Mouse (Mus musculus) cerebellum, adult 9-11 months (tissue): Measurements from ENCODE around the gene Mypop.

Experiments
- DNase-seq: peaks from one replicate; pipeline ENCODE4 v3.0.0; 2022

Mypop gene

DNA sequence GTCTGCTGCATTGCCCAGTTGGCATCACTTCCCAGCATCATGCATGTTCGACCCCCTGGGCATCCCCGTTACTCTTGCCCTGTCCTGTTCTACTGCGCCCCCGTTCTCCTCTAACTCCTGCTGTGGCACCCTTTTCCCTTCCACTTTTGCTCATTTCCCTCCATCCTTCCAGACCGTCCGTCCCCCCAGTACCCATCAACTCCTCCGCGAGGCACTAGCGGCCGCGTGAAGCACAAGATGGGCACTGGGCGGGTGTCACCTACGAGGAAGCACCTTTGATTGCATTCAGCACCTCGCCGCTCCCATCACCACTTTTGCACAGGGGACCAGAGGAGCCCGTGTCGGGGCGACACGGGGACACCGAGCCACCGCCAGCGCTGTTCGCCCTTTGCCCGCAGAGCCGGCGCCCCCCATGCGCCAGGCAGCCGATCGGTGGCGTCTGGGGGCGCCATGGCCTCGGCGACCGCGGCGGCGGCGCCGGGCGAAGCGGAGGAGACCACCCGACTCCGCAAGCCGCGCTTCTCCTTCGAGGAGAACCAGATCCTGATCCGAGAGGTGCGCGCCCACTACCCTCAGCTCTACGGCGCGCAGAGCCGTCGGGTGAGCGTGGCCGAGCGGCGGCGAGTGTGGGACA, 732 bp downstream of the Mypop start:
- peak; percentile 84 for DNase-seq

GRCm38 (mm10) chr7:18992294-18992675, 1.2 kb downstream of the Mypop start:
- peak; percentile 70 for DNase-seq

GRCm38 (mm10) chr7:18993036-18993435, 2.0 kb downstream of the Mypop start:
- peak; percentile 43 for DNase-seq

GRCm38 (mm10) chr7:18998835-18999234, 7.8 kb downstream of the Mypop start:
- DNase-seq = peak; percentile 32

DNA sequence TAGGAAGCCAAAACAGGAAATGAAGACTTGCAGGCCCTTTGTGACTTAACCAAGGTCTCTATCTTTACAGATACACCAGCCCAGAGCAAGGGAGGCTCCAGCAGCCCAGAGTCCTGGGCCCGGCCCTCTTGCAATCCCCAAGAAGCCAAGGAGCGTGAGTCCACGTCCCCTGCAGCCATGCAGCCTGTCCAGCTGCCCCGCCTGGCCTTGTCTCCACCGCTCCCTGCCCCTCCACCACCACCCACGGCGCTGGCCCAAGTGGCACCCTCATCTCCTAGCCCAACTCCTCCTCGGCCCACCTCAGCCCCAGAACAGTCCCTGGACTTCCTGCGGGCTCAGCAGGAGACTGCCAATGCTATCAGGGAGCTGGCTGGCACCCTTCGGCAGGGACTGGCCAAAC, 9.4 kb downstream of the Mypop start:
- DNase-seq = peak; percentile 63

DNA sequence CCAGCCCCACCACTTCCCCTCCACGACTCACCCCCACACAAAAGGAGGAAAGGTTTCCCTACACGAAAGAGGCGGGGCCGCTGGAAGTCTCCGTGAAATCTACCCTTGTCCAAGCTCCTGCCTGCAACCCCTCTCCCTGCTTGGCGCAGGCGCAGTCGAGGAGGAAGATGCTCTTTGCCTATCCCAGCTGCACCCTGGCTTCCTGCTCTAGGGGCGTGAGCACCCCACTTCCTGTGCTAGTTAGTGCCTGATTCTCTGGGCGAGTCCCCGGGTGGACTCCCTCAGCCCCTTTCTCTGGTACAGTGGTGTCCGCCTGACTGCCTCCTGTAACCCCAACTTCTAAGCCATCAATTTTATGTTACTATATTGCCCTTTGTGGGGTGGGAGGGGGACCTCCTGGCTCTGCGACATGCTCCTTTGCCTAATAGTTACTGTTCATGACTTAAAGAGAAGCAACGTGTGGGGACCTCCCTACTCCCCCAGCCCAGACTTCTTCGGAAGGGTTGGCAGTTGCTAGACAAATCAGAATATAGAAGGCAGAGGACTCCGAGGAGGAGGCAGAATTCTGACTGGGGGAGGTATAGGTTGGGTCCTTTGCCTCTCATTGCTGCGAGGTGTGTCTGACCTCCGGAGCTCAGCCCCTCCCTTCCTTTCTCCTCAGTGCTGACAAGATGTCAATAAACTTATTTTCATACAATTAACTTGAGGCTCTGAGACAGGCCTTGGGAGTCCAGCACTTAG, 10.2 kb downstream of the Mypop start:
- peak; percentile 73 for DNase-seq

DNA sequence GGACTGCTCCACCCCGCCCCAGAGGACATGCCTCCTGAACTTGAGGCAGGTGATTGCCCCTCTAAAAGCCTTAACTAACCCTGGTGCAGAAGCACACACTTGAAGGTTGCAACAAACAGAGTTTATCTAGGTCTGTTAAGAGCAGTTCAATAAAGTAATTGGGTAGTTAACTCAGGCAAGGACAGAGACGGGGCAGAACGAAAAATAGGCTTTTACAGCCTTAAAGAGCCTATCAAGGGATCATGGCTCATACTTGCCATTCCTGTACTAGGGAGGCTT, 10.7 kb downstream of the Mypop start:
- DNase-seq = no peak

GRCm38 (mm10) chr7:19002115-19002514, 11.1 kb downstream of the Mypop start:
- DNase-seq = peak; percentile 62

DNA sequence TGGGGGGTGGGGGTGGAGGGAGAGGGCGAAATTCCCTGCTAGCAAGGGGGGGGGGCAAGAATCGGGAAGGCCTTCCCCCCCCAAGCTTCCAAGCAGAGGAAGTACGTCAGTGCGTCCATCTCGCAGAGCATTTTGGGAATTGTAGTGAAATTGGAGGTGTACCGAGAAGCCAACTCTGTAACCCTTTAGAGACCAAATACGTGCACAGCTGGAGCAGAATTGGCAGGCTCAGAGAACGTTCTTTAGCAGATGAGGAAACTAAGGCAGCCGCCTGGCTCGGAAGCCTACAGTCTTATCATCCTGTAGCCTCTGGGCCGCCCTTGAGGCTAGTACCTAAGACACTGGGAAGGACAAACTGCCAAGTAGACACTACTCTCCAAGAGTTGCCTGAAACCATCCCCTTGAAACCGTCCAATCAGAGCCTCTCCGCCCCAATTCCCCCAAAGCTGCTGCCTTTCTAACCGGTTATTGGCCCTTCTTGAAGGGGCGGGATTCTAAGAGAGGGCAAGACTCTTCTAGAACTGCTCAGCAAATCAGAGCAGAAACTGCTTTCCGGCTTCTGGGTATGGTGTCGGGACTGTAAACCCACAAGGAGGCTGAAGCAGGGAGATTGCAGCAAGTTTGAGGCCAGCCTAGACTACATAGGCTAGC, 11.9 kb downstream of the Mypop start:
- peak; percentile 88 for DNase-seq

GRCm38 (mm10) chr7:19003902-19004630, 13.0 kb downstream of the Mypop start, which contains the start of gene Irf2bp1:
Irf2bp1 (plus strand) TSS chr7:19004044.
- peak; percentile 97 for DNase-seq

DNA sequence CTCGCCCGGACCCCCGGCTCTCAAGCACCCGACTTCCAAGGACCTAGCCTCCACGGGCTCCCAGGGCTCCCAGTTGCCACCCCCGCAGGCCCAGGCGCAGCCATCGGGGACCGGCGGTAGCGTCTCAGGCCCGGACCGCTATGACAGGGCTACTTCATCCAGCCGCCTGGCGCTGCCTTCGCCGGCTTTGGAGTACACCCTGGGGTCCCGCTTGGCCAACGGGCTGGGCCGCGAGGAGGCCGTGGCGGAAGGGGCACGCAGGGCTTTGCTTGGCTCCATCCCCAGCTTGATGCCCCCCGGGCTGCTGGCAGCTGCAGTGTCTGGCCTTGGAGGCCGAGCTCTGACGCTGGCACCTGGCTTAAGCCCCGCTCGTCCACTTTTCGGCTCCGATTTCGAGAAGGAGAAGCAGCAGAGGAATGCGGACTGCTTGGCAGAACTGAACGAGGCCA, 13.6 kb downstream of the Mypop start:
- DNase-seq = no peak

DNA sequence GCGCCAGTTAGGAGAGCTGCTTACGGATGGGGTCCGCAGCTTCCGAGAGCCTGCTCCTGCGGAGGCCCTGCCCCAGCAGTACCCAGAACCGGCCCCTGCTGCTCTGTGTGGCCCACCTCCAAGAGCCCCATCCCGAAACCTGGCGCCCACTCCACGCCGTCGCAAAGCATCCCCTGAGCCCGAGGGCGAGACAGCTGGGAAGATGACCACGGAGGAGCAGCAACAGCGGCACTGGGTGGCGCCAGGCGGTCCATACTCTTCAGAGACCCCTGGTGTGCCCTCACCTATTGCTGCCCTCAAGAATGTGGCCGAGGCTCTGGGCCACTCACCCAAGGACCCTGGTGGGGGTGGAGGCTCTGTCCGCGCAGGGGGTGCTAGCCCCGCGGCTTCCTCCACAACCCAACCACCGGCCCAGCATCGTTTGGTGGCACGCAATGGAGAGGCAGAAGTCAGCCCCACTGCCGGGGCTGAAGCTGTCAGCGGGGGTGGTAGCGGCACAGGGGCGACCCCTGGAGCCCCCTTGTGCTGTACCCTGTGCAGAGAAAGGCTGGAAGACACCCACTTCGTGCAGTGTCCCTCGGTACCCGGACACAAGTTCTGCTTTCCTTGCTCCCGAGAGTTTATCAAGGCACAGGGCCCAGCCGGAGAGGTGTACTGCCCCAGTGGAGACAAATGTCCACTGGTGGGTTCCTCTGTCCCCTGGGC, 14.5 kb downstream of the Mypop start:
- DNase-seq = peak; percentile 81

DNA sequence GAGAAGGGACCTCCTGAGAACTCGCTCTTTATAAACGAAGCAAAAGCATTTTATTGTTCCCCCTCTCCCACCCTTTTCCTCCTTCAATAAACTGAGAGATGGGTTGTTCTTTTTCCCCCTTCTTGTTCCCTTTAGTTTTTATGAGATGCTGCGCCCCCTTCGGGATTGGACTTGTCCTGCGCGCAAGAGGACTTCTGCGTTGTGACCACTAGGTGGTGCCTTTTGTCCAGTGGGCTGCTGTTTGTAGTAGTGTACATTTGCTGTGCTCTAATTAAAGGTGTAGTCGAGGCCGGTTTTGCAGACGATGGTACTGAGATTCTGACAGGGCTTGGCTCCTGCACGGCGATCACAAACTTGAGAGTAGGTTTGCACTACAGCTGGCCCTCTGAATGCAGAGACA, 15.4 kb downstream of the Mypop start:
- peak; percentile 84 for DNase-seq

- peak; percentile 65 for DNase-seq
Observed at GRCm38 (mm10) chr7:19007026-19007977, 16.3 kb downstream of the Mypop start.

DNA sequence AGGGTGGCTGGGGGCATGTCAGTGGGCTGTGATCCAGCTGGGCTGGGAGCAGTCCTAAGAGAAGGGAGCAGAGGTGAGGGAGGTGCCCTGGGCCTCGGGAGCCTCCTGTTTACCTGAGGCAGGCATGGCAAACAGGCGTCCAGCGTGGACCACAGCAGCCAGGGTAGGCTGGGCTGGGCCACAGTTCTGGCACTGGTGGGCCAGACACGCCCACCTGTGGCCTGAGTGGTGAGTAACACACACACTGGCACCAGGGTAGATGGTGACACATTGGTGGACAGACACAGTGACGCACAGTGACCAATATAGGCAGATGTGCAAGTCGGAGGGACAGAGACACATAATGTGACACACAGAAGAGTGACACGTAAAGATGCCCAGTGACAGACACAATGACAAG, 19.5 kb downstream of the Mypop start:
- DNase-seq = peak; percentile 53

- DNase-seq = peak; percentile 61
Observed at GRCm38 (mm10) chr7:19012025-19012621, 21.1 kb downstream of the Mypop start.

- DNase-seq = peak; percentile 36
Observed at GRCm38 (mm10) chr7:19012882-19013281, 21.8 kb downstream of the Mypop start.

DNA sequence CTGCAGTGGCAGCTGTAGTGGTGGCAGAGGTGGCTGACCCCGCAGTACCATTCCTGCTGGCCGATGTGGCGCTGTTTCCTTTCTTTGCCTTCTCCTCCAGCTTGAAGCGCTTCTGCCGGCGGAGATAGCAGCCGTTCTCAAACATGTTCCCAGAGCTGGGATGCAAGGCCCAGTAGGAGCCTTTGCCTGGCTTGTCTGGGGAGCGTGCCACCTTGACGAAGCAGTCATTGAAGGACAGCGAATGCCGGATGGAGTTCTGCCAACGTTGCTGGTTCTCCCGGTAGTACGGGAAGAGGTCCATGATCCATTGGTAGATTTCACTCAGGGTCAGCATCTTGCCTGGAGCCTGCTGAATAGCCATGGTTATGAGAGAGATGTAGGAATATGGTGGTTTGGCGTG, 23.4 kb downstream of the Mypop start:
- peak; percentile 31 for DNase-seq

DNA sequence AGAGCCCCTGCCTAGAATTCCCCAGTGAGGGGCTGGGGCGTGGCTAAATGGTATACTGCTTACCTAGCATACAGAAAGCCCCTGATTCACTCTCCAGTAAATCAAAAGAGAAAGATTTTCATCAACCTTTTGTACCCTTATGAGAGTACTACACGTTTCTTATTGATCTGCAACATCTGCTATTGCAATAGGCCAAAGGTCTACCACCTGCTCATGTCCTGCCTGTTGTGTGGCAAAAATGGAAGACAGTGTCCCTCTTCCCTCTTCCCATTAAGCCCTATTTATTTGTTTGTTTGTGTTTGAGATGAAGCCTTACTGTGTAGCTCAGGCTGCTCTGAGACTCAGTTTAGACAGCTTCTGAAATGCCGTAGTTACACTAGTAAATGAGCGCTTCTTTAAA, 25.0 kb downstream of the Mypop start:
- no peak for DNase-seq

DNA sequence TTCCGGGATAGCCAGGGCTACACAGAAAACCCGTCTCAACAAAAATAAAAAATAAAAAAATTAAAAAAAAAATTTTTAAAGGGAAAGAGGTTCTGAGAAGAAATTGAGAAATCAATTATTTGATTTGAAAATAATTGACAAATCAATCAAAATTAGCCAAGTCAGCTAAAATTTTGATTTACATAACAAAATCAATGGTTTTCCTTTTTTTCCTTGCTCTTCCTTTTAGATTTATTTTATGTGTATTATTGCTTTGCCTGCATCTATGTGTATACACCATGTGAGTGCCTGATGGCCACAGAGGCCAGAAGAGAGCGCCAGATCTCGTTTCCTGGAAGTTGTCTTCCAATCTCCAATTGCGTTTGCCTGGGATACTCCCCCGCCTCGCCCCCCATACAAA, 26.9 kb downstream of the Mypop start:
- DNase-seq = no peak

DNA sequence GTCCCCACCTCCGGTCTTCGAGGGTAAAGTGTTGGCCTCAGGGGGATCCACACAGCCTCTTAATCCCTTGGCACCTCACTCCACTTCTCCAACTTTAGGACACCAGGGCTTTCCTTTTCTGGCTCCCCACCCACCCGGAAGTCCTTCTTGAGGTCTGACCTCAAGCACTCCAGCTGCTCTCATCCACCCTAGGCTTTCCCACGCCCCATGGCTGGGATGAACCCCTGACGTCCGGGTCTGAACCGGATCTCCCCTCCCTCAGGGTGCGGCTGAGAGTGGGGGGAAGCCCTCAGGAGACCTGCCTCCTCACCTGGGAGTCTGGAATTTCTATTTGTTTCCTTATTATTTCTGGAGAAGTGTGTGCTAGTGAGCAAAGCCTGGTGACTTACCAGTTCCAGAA, 30.0 kb downstream of the Mypop start:
- DNase-seq = no peak
